Mouse (Mus musculus): Measurements from ENCODE around the gene Vmn1r21. TPM values are rescaled to one million over a fixed set of nuclear protein-coding genes. Genes with fewer than 3 reads are reported as not detected.
"Not testable (repeated sequence)": the region's sequence is repeated elsewhere in the genome, so short reads cannot be mapped to it uniquely, and the experiment has no call there.

The Vmn1r21 gene
- polyA plus RNA-seq (2015; fragmentation: Nextera tagmentation; extraction: Ambion mirVana): not detected in 2 replicates

GRCm38 (mm10) chr6:57850286-57850685, at the start of gene Vmn1r21:
TSS of gene Vmn1r21 (minus strand) at chr6:57850343.
- H3K4me1 ChIP-seq (replicated peaks; ENCODE audit: control insufficient read depth, insufficient read depth, low read length): no peaks in the 10 kb centered on the region
- no peak within 1 kb of the TSS for H3K27ac ChIP-seq (ENCODE audit: low read length)
- no peaks in the 10 kb centered on the region for H3K9me3 ChIP-seq (ENCODE audit: control insufficient read depth, low read length)
- ATAC-seq (ENCODE audit: low read depth): no peak
- H3K4me3 ChIP-seq (ENCODE audit: low read length): no peak within 1 kb of the TSS
- no peak within 1 kb of the TSS for H3K9ac ChIP-seq (ENCODE audit: low read length)
- WGBS: 37% methylated on average over 1 of the region's 1 CpGs
- no peaks in the 10 kb centered on the region for H3K36me3 ChIP-seq (ENCODE audit: control insufficient read depth, insufficient read depth, low read length)
- H3K27me3 ChIP-seq (ENCODE audit: control insufficient read depth, insufficient read depth, low read depth, low read length): no peaks in the 10 kb centered on the region
- H3K4me2 ChIP-seq (ENCODE audit: low read depth, low read length): no peak within 1 kb of the TSS

- H3K27ac ChIP-seq (ENCODE audit: low read length): no peak overlapping the region
- no peaks in the 10 kb centered on the region for H3K4me1 ChIP-seq (replicated peaks; ENCODE audit: control insufficient read depth, insufficient read depth, low read length)
- no peaks in the 10 kb centered on the region for H3K36me3 ChIP-seq (ENCODE audit: control insufficient read depth, insufficient read depth, low read length)
- peak; percentile 68 for ATAC-seq (ENCODE audit: low read depth)
- H3K4me3 ChIP-seq (ENCODE audit: low read length): no peak overlapping the region
- no peaks in the 10 kb centered on the region for H3K9me3 ChIP-seq (ENCODE audit: control insufficient read depth, low read length)
- H3K9ac ChIP-seq (ENCODE audit: low read length): no peak overlapping the region
- H3K4me2 ChIP-seq (ENCODE audit: low read depth, low read length): 0 out of 2 replicates have a peak overlapping the region, but pooled peaks have one; percentile 10
- WGBS: 44% methylated on average over 6 of the region's 6 CpGs
- H3K27me3 ChIP-seq (ENCODE audit: control insufficient read depth, insufficient read depth, low read depth, low read length): no peaks in the 10 kb centered on the region
Observed at GRCm38 (mm10) chr6:57859043-57860042, 9.2 kb upstream of the Vmn1r21 start.

DNA sequence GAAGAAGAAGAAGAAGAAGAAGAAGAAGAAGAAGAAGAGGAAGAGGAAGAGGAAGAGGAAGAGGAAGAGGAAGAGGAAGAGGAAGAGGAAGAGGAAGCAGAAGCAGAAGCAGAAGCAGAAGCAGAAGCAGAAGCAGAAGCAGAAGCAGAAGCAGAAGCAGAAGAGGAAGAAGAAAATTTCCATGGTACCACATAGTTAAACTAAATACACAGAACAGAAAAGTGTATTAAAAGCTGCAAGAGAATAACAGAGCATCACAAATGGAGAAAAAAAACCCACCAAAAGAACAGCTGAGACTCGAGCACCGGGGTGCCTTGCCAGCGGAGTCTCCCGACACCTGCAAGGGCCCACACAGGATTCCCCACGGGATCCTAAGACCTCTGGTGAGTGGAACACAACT, 1.0 kb upstream of the Vmn1r21 start:
- not testable (repeated sequence) for ATAC-seq (ENCODE audit: low read depth)
- WGBS: 86% methylated on average over 5 of the region's 5 CpGs

DNA sequence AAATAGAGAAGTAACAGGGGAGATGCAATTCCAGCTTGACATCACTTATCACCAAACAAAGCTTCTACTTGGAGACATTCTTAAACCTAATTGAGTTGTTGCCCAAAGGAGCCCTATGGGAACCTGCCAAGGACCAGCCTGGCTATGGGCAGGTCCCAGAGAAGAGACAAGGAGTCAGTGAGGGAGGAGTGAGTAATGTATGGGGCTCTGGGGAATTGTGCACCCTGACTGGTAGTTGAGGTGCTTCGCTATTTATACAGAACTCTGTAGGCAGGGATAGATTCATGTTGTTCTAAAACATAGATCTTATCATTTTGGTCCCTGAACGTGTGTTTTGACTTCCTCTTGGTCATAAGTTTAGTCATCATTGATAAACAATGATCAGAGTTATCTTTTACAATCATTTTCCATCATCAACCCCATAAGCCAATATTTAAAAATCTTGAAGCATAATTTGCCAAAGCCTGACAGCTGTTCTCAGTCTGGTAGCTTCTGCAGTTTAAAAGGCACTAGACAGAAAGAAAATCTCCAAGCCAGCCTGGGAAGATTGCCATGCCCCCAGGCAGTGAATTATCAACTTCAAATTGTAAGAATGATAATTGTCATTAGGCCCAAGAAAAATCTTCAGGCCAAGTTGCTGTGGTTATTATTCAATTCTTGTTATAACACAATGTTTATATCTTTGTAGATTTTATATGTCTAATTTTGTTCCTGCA, 10.3 kb downstream of the Vmn1r21 start:
- 60% methylated on average over 2 of the region's 2 CpGs for WGBS
- Histone ChIP-seq H3K36me3 (ENCODE audit: control insufficient read depth, insufficient read depth, low read length) (no peaks in the 10 kb centered on the region), H3K27ac (ENCODE audit: low read length) (no peak overlapping the region), H3K9me3 (ENCODE audit: control insufficient read depth, low read length) (no peaks in the 10 kb centered on the region), H3K4me2 (ENCODE audit: low read depth, low read length) (no peak overlapping the region), H3K27me3 (ENCODE audit: control insufficient read depth, insufficient read depth, low read depth, low read length) (no peaks in the 10 kb centered on the region), H3K9ac (ENCODE audit: low read length) (no peak overlapping the region), H3K4me3 (ENCODE audit: low read length) (no peak overlapping the region), H3K4me1 (replicated peaks; ENCODE audit: control insufficient read depth, insufficient read depth, low read length) (no peaks in the 10 kb centered on the region)
- ATAC-seq (ENCODE audit: low read depth): no peak

More for the DNA sequence above, 1.0 kb upstream of the Vmn1r21 start:
- H3K27ac ChIP-seq (ENCODE audit: low read length); H3K9ac ChIP-seq (ENCODE audit: low read length); H3K36me3 ChIP-seq (ENCODE audit: control insufficient read depth, insufficient read depth, low read length); H3K4me3 ChIP-seq (ENCODE audit: low read length); H3K9me3 ChIP-seq (ENCODE audit: control insufficient read depth, low read length); H3K4me1 ChIP-seq (replicated peaks; ENCODE audit: control insufficient read depth, insufficient read depth, low read length); H3K4me2 ChIP-seq (ENCODE audit: low read depth, low read length); H3K27me3 ChIP-seq (ENCODE audit: control insufficient read depth, insufficient read depth, low read depth, low read length): not testable (repeated sequence)

DNA sequence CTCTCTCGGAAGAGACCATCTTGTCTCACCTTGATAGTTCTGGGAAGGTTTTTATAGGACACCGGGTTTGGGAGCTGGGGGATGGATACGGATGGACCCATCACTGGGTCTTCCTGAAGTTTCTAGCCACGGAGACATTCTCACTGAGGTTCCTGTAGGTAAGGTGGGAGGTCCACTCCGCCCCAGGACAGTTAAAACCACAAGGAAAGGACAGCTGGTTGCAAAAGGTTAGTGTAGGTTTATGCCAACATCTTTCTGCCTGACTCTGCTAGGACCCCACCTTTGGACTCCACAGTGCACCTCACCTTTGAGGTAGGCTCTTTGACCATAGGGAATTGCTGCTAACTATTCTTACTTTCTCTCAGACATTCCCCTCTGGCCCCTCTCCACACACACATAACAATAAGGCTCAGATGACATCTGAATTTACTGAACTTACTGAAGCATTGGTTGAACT, 24.9 kb downstream of the Vmn1r21 start:
- H3K27ac ChIP-seq (ENCODE audit: low read length): no peak overlapping the region; the same call in 1 of the 2 replicates
- peaks cover 5% of the 10 kb centered on the region for H3K4me1 ChIP-seq (replicated peaks; ENCODE audit: control insufficient read depth, insufficient read depth, low read length)
- ATAC-seq (ENCODE audit: low read depth): 0 out of 2 replicates have a peak, but pooled peaks have one; percentile 1
- H3K9ac ChIP-seq (ENCODE audit: low read length): peak overlapping the region; percentile 93
- H3K27me3 ChIP-seq (ENCODE audit: control insufficient read depth, insufficient read depth, low read depth, low read length): no peaks in the 10 kb centered on the region
- H3K9me3 ChIP-seq (ENCODE audit: control insufficient read depth, low read length): no peaks in the 10 kb centered on the region
- 8% methylated on average over 5 of the region's 5 CpGs for WGBS
- no peaks in the 10 kb centered on the region for H3K36me3 ChIP-seq (ENCODE audit: control insufficient read depth, insufficient read depth, low read length)
- H3K4me2 ChIP-seq (ENCODE audit: low read depth, low read length): peak overlapping the region; percentile 63
- H3K4me3 ChIP-seq (ENCODE audit: low read length): peak overlapping the region; percentile 87

GRCm38 (mm10) chr6:57824422-57825258, 25.5 kb downstream of the Vmn1r21 start, which contains the start of gene Vopp1:
TSS of gene Vopp1 (minus strand) at chr6:57825159.
- H3K9me3 ChIP-seq (ENCODE audit: control insufficient read depth, low read length): no peaks in the 10 kb centered on the region
- H3K4me3 ChIP-seq (ENCODE audit: low read length): peak within 1 kb of the TSS; percentile 87
- H3K9ac ChIP-seq (ENCODE audit: low read length): peak within 1 kb of the TSS; percentile 93
- H3K36me3 ChIP-seq (ENCODE audit: control insufficient read depth, insufficient read depth, low read length): no peaks in the 10 kb centered on the region
- no peaks in the 10 kb centered on the region for H3K27me3 ChIP-seq (ENCODE audit: control insufficient read depth, insufficient read depth, low read depth, low read length)
- H3K4me2 ChIP-seq (ENCODE audit: low read depth, low read length): peak within 1 kb of the TSS; percentile 63
- under 1% methylated on average over 65 of the region's 87 CpGs for WGBS
- peak within 1 kb of the TSS; percentile 89 for H3K27ac ChIP-seq (ENCODE audit: low read length)
- H3K4me1 ChIP-seq (replicated peaks; ENCODE audit: control insufficient read depth, insufficient read depth, low read length): peaks cover 5% of the 10 kb centered on the region
- peak; percentile 90 for ATAC-seq (ENCODE audit: low read depth)

DNA sequence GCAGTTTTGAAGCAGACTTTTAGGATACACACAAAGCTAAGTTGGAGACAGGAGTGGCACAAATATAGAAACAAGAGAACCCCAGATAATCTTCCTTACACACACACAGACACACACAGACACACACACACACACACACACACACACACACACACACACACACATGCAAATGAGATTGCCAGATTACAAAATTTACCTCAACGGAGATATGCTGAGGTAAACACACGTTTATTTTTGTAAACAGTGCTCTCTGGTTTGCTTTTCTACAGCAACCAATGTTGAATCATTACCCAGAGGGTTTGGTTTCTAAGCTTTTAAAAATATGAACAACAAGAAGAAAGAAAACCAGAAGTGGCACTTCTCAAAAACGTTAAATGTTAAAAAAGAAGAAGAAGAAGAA, 26.7 kb downstream of the Vmn1r21 start:
- no peak for ATAC-seq (ENCODE audit: low read depth)
- Histone ChIP-seq H3K4me2 (ENCODE audit: low read depth, low read length) (peak overlapping the region; percentile 63; the same call in 1 of the 2 replicates), H3K27me3 (ENCODE audit: control insufficient read depth, insufficient read depth, low read depth, low read length) (no peaks in the 10 kb centered on the region), H3K36me3 (ENCODE audit: control insufficient read depth, insufficient read depth, low read length) (no peaks in the 10 kb centered on the region), H3K27ac (ENCODE audit: low read length) (no peak overlapping the region), H3K9ac (ENCODE audit: low read length) (no peak overlapping the region), H3K4me3 (ENCODE audit: low read length) (0 out of 2 replicates have a peak overlapping the region, but pooled peaks have one; percentile 5), H3K4me1 (replicated peaks; ENCODE audit: control insufficient read depth, insufficient read depth, low read length) (peaks cover 5% of the 10 kb centered on the region), H3K9me3 (ENCODE audit: control insufficient read depth, low read length) (no peaks in the 10 kb centered on the region)
- WGBS: 6% methylated on average over 3 of the region's 3 CpGs

- Histone ChIP-seq H3K27ac (ENCODE audit: low read length) (no peak overlapping the region), H3K4me3 (ENCODE audit: low read length) (0 out of 2 replicates have a peak overlapping the region, but pooled peaks have one; percentile 5), H3K27me3 (ENCODE audit: control insufficient read depth, insufficient read depth, low read depth, low read length) (no peaks in the 10 kb centered on the region), H3K9ac (ENCODE audit: low read length) (no peak overlapping the region), H3K36me3 (ENCODE audit: control insufficient read depth, insufficient read depth, low read length) (no peaks in the 10 kb centered on the region), H3K9me3 (ENCODE audit: control insufficient read depth, low read length) (no peaks in the 10 kb centered on the region), H3K4me1 (replicated peaks; ENCODE audit: control insufficient read depth, insufficient read depth, low read length) (peaks cover 5% of the 10 kb centered on the region), H3K4me2 (ENCODE audit: low read depth, low read length) (peak overlapping the region; percentile 63; the same call in 1 of the 2 replicates)
- ATAC-seq (ENCODE audit: low read depth): peak; percentile 47; the same call in 1 of the 2 replicates
- WGBS: 46% methylated on average over 5 of the region's 5 CpGs
Observed at GRCm38 (mm10) chr6:57822648-57823410, 27.3 kb downstream of the Vmn1r21 start.
